Mouse (Mus musculus) ovary, adult 18-20 months (tissue): ENCODE measurements at regions not wholly inside any gene's neighbourhood (a gene's known extent, or its start where the extent isn't known, plus 50 kb on each side); places are given as distances from the start of the nearest gene placed in this dataset.
A peak's percentile ranks its signal among the peaks of the same experiment; 100 is the strongest.

Experiments used
- DNase-seq: peaks from one replicate; pipeline ENCODE4 v3.0.0; 2022; ENCODE audit warnings: low spot score, mixed read lengths

DNA sequence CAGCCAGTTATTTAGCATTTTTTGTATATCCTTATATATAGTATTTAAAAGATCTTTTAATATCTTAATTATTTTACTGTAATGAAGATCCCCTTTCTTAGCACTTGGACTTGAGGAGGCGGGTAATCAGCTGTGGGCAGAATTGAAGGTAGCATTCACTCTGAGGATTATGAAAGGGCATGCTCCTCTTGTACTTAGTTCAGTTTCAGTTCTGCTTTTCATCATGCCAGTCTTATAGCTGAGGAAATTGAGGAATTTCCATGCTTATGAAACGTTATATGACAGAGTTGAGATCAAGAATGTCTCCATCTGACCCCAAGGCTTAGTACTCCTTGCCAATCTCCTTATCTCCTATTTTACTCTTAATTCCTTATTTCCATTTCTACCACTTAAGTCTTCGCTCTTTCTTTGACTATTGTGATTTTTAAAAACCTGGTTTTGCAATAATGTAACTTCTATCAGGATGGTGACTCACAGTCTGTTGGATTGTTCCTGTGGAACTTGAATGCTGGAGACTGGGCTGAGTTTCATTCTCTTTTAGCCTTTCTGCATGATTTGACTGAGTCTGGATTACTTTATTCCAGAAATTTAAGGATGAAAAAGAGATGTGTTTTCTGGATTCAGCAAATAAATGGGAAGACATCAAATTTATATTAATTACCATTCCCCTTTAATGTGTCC is 133.6 kb downstream of the Papss1 start:
- no peak for DNase-seq

DNA sequence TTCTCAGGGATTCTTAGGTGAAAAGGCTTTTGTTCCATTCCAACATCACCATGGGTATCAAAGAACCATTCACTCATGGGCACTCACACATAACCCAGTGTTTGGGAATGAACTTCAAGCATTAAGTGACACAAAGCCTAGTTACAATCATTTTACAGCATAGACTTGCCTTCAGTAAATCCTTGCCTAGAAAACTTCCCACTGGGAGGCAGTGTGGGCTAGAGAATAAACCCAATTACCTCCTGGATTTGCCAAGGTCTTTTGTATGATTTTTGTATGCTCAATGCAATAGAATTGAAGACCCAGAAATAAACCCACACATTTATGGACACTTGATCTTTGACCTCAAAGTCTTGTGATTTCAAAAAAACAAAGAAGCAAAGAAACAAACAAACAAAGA is 138.6 kb downstream of the Papss1 start:
- no peak for DNase-seq

DNA sequence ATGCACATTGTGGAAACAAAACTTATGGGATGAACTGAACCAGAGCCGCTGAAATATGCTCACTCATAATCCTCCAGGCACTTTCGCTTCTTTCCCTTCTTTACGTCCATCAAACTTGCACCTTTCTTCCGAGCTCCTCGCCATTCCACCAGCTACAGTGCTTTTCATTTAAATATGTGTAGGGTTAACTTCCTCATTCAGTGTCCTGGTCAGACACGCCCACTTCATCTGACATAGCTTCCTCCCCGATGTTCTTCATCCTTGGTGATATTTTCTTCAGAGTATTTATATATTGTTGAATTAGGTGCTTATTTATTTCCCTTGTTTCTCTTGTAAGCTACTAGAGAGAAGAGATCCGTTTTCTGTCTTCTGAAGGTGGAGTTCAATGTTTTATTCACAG is 149.0 kb downstream of the Papss1 start:
- no peak for DNase-seq

DNA sequence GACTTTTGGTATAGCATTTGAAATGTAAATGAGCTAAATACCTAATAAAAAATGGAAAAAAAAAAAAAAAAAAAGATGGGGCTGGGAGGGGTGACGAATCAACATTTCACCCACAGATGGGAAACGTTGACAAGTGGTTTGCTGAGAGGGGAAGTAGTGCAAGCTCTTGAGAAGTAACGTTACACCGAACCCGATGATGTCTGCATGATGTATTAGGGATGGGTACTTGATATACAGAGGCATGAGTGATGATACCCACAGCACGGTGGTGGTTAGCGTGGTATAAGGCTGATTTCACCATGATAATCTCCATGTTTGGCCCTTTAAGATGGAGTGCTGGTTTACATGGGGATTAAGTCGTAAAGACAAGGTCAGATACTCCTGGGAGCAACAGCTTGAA is 154.2 kb downstream of the Papss1 start:
- DNase-seq, result no peak

DNA sequence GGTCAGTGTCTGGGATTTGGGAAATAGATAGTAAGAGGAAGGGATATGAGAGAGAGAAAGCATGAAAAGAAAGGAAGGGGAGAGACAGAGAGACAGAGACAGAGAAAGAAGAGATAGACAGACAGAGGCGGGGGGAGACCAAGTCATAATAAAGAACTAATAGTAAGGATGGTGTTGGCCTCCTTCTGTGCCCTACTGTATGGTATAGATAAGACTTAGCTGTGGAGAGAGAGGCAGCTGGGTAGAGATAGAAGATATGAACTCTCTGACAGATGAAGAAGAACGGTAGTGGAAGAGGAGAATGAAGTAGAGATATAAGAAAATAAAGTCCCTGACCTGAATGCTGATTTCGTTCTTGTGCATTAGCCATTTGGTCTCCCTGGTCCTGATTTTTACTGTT is 164.1 kb downstream of the Papss1 start:
- no peak for DNase-seq

DNA sequence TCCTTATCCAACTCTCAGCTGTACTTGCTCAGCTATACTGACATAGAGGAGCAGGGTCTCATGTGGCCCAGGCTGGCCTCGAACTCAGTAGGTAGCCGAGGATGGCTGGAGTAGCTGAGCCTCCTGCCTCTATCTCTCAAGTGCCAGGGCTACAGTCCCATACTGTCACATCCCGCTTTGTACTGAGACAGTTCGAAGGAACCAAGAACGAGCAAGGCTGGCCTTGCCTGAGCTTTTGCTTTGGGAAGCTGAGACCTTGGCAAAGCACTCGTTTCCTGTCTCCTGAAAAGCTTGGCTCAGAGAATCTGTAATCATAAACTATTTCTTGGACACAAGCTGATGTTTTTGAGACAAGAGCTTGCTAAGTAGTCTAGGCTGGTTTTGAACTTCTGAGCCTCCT is 169.7 kb downstream of the Papss1 start:
- peak; percentile 5 for DNase-seq

DNA sequence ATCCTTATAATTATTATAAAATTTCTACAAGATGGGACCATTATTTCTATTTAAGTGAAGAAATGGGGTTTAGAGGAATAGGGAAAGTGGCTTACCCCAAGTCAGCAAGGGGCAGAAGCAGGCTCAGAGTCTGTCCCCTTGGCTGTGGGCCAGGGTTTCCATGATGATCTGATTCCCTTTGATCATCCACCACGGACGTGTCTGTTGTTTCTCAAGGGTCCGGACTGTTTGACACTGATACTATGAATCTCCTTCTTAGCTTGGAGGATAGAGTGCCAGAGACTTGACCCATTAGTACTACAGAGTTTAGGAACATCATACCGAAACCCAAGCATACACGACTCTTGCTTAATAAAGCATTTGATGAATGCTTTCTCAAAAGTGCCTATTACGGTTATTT is 172.9 kb downstream of the Papss1 start:
- DNase-seq, result no peak

DNA sequence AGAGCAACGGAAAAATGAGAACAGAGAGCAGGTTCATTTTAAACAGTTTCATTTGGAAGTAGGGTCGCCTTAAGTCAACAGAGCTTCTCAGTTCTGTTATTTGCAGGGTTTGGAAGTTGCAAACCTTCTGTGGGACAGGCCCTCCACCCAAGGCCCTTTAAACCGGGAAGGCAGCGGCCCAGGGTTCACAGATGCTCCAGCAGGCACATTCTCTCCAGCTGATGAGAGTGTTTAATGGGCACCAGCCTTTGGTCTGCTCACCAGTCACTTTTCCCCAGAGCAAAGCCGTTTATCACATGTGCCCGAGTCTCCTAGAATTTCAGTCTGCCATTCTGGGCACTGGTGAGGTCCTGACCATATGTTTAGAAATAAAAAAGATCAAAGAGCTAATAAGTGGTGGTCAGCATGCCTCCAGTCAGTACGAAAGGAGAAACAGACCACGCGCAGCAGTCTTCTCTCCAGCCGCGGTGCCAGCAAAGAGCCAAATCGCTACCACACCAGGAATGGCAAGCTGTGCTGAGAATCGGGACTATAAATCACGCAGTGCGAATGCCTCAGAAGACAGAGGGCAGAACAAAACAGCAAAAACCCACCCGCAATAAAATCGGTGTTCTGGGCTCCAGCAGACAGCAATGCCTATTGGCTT is 173.5 kb downstream of the Papss1 start:
- DNase-seq, result no peak

DNA sequence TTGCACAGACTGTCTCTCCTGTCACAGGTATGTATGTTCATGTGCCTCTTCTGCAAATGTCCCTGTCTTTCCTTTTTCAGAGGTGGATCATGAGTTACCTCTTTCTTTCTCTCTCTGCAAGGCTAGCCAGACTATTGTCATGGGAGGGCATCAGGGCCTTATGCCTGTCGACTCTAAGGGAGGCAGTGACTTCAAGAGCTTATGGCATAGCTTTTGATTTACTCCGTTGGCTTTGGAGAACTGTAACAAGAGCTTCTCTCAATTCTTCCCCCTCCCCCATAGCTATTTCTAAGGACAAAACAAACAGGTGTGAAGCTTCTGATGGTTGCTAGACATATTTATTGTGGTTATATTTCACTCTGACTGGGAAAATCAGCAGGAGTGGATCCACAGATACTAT is 191.0 kb downstream of the Papss1 start:
- DNase-seq, result no peak

DNA sequence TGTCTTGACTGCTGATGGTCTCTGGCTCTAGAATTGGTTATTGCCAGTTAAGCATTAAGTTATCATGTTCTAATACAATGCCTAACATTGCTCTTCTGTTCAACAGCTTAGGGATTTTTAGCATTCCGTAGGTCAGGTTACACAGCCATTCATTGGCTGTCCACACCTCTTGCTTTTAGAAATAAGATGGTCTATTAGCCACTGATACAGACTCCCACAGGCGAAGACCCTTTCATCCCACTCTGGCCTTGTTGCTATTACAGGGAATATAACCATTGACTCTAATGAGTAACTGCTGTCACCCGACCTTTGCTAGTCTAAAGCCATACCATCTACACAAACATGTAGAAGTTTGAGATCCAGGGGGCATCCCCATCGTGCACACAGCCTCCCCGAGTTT is 191.6 kb downstream of the Papss1 start:
- DNase-seq, result no peak

DNA sequence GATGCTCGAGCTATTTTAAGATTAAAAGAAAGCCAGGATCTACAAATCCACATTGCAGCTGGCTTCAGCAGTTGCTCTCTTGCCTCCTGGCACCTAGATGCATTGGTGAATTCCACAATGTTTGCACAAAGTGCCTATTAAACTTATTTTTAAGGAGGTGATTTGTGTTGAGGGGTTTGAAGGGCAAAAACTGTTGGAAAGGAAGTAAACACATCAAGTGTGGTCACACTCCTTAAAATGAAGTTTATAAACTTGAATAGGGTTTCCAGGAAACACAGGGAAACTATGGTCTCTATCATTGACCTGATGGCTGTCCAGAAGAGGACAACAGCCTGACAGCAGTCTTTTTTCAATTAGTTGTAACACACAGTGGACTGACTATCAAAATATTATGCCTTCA is 205.4 kb downstream of the Papss1 start:
- DNase-seq, result no peak

DNA sequence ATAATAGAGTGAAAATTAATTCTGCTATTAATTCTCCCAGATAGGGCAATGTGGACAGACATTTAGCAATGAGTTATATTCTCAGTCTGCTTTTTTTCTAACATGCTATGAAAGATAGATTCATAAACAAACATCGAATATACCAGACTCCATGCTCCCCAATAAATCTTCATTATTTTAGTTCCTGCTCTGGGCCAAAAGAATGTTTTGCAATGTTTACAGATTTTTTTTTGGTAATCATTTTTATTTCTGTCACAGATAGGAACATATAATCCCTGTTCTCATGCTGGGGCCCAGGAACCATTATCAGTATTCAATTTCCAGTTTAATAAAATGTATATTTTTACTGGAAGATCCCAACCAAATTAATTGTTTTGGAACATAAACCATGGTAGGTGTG is 205.9 kb downstream of the Papss1 start:
- no peak for DNase-seq

DNA sequence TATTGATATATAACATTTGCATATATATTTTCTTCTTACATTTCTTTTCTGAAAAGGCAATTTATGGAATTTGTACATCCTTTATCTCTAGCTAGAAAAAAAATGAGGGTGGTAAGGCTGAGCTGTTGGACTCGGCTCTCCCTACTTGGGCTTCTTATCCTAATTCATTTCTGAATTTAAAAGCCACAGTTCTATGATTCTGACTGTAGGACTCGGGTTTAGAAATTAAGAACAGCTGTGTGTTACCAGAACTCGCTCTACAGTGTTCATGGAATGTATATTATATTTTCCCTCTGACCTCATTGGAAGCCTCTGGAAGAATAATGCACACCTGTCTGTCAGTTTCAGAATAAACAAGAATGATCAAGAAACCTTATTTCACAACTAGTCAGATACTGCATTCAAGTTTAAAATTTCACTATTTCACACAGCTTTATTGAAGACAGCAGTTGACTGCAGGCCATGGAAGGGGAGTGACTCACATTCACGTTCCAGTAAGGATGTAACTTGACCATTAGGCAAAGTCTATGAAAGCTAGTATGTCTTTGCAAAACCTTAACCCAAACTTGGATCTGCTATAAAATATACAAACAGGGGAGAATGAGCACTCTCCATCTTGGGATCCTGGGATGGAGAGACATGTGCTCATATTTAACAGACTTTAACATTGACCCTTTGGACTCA is 207.4 kb downstream of the Papss1 start:
- DNase-seq, result no peak

DNA sequence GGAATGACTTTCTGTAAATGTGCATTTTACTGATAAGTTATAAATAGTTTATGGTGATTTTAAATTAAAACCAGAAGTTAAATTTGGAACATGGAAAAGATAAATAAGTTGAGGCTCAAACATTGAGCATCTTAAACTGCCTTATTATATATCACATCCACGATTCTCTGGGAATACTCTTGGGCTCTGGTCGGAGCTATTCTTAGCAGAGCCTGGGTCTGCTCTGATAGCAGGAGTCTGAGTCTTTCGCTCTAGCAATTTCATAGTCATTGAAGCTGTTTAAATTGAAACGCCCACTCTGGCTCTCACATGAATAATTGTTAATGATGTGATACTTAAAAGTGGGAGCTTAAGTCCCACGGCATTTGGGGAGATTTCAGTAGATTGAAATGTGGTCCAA is 208.0 kb downstream of the Papss1 start:
- no peak for DNase-seq

DNA sequence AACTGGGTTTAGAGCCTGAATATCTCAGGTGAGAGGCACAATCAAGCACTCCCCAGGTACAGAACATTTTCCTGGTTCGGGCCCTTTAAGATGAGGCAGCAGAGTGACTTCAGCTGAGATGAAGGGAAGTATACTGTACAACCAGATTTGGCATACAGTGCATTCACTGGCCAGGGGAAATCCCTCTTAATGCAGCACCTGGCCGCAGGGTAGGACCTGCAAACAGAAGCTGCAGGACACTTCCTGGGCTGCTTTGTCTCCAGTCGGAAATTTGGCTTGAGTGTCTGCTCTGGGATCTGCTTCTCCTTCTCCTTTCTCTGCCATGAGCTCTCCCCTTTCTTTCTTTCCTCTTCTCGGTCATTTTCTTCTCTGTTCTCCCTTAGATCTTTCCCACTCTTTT is 210.9 kb downstream of the Papss1 start:
- DNase-seq, result no peak

DNA sequence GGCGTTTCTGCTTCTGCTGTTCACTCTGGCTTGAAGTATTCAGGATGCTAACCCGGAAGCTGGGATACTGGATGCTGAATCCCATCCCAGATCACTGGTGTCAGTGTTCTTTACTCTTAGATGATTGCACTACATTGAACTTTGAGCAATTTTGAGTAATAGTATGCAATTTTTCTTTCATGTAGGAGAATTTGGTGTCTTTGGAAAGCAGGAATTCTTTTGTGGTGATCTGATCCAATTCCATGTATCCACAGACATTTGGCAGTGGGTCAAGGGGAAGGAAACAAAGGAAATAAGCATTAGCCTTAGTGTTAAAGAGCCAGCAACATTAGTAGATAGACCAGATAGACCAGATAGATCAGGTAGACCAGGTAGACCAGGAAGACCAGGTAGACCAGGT is 212.1 kb downstream of the Papss1 start:
- DNase-seq, result no peak

DNA sequence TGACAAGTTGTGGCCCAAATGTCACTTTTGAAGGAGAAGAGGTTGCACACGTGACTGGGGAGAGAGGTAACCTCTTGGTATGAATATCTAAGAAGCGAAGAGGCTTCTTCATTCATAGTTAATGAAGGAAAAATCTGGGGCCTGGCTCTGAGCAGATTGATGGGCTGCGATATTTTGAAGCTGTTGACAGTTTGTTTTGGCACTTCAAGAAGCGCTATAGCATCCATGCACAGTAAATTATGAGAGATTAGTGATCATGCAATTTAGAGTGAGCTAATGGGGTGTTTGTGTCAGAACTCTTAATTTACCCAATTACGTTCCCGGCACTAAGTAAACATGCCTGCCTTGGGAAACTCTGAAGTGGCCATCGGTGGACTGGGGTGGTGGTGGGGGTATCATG is 215.2 kb downstream of the Papss1 start:
- no peak for DNase-seq

DNA sequence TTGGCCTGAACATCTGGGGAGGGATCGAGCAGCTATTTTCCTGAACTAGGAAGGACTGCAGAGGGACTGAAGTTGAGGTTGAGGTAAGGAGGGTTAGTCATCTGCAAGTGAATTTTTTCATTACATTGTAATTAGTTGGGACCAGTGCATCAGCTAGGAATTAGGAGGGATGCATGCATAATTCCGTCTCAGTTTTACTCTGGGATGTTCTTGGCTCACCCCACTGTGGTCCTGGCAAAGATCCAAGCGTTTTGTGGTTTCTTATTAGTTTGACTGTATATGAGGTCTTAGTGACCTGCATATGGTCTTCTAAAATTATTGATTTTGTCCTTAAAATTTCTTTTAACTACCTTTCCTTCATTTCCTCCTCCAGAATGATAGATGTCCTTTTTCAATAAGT is 221.0 kb downstream of the Papss1 start:
- no peak for DNase-seq

DNA sequence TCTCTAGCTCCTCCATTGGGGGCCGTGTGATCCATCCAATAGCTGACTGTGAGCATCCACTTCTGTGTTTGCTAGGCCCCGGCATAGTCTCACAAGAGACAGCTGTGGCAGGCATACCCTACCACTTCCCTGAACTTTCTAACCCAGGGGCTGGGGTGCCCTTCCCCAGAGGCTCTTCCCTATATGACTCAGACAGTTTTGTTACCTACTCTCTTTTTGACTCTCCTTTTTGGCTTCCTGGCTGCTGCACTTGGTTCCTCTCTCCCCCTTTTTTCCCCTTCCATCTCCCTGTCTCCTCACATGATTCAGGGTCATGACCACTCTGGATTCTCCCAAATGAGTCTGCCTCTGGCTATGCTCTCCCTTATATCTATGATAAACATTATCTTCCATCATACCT is 223.8 kb downstream of the Papss1 start:
- DNase-seq, result no peak

DNA sequence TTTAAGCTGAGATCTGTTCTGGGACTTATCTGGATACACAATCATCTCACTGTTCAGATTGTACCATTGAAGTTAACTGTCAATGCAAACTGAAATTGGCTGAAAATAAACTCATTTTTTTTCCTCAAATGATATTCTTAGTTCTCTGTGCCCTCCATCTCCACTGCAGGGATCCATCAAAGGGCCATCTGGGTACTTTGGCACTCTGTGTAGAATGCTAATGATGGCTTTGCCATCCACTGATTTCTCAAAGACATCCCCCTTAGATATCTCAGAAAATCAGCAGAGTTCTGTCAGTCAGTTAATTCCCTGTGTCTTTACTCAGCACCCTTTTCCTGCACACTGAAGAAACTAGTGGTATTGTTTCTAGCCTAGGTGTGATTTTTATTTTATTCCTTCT is 224.6 kb downstream of the Papss1 start:
- no peak for DNase-seq

DNA sequence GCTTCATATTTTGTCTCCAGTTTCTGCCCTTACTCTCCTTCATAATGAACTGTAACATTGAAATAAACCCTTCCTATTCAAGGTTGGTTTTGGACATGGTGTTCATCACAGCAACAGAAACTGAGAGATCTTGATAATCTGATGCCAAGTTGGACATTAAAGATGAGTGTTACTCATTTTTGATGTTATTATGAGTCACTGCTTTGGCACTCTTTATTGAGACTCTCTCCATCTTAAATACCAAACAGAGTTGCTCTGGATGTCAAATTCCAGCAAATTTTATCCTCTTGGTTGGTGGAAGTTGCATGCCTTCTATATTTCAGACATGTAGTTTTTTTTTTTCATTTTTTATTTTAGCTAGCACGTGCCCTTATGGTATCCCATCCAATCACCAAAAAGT is 229.5 kb downstream of the Papss1 start:
- DNase-seq, result no peak

DNA sequence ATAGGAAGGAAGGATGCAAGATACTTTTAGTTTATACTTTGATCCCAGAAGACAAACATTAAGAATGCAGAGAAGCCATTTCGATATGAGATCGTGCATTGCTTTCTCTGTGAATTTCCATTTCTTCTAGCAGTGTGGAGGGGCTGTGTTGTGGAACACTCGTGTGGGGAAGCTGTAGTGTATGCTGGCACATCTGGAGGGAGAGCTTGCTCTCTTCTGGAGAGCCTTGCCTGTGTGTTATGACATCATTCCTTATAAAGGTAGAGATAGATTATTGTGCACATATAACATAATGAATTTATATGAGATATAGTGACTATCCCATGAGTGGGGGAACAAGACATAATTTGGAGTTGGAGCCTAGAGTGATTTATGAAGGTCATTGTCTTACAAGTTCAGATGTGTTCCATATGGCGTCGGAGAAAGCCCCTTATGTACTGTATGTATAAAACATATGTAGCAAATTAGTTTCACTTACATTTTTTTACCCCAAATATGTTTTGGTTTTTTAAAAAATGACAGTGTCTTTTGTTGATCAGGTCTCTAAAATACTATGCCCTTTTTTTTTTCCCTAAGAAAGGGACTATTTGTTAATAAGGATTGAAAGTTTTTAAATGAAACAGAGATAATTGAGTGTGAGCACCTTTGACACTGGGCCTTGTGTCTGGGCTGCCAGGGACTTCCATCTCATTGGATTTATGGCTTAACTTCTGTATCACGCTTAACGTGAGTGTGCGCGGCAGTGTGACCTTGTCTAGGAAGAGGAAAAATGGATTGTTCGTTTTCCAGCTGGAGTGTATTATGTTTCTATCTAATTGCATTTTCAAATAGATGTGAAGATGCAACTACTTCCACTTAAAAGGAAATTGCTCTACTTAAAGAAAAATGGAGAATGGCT is 230.8 kb downstream of the Papss1 start:
- DNase-seq, result no peak

DNA sequence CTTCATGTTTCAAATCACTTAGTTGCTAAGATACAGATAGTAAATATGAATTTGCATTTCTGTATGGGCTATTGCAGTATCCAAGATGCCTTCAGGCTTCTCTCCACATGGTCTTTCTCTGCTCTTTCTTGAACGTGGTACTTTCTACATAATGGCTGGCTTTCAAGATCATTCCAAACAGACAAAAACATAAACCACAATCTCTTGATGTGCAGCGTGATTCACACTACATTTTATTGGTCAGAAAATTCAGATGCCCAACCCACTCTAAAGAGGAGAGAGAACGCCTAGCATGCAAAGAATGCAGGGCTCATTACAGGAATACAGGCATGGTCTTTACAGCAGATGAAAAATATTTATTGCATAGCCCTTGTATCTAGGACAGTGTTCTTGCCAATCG is 235.2 kb downstream of the Papss1 start:
- DNase-seq, result no peak
